Mouse (Mus musculus) WW6 (cell line): Measurements from ENCODE around the gene Ncmap.
"Not testable (repeated sequence)": the region's sequence is repeated elsewhere in the genome, so short reads cannot be mapped to it uniquely, and the experiment has no call there.

Experiments
- DNase-seq: peaks from one replicate; pipeline ENCODE4 v3.0.0-alpha.2; 2013; ENCODE audit warnings: low read depth, low spot score

Ncmap gene

GRCm38 (mm10) chr4:135401881-135402280 is 3.9 kb upstream of the Ncmap start:
- DNase-seq: no peak

GRCm38 (mm10) chr4:135397551-135397950 is 476 bp downstream of the Ncmap start:
- no peak for DNase-seq

- DNase-seq: no peak
Measured at GRCm38 (mm10) chr4:135396303-135396702, 1.7 kb downstream of the Ncmap start.

GRCm38 (mm10) chr4:135395375-135395774 is 2.7 kb downstream of the Ncmap start:
- no peak for DNase-seq

GRCm38 (mm10) chr4:135394666-135395065 is 3.4 kb downstream of the Ncmap start:
- DNase-seq: no peak

GRCm38 (mm10) chr4:135393381-135393780 is 4.6 kb downstream of the Ncmap start:
- no peak for DNase-seq

- no peak for DNase-seq
Measured at GRCm38 (mm10) chr4:135392801-135393200, 5.2 kb downstream of the Ncmap start.

- DNase-seq: no peak
Measured at GRCm38 (mm10) chr4:135391014-135391413, 7.0 kb downstream of the Ncmap start.

GRCm38 (mm10) chr4:135385614-135386013 is 12.4 kb downstream of the Ncmap start:
- no peak for DNase-seq

- peak; percentile 71 for DNase-seq
Measured at GRCm38 (mm10) chr4:135382316-135382715, 15.7 kb downstream of the Ncmap start.

- peak; percentile 84 for DNase-seq
Measured at GRCm38 (mm10) chr4:135381355-135381754, 16.7 kb downstream of the Ncmap start.

GRCm38 (mm10) chr4:135377241-135377640 is 20.8 kb downstream of the Ncmap start:
- DNase-seq: no peak

- DNase-seq: no peak
Measured at GRCm38 (mm10) chr4:135375444-135375843, 22.6 kb downstream of the Ncmap start.

- DNase-seq: no peak
Measured at GRCm38 (mm10) chr4:135373299-135373698, 24.7 kb downstream of the Ncmap start.

GRCm38 (mm10) chr4:135370372-135370771 is 27.7 kb downstream of the Ncmap start:
- no peak for DNase-seq

- no peak for DNase-seq
Measured at GRCm38 (mm10) chr4:135362828-135363227, 35.2 kb downstream of the Ncmap start.

GRCm38 (mm10) chr4:135361722-135362121 is 36.3 kb downstream of the Ncmap start:
- DNase-seq: no peak

GRCm38 (mm10) chr4:135358736-135359135 is 39.3 kb downstream of the Ncmap start:
- DNase-seq: no peak

- no peak for DNase-seq
Measured at GRCm38 (mm10) chr4:135357221-135357920, 40.7 kb downstream of the Ncmap start.

- DNase-seq: no peak
Measured at GRCm38 (mm10) chr4:135355886-135356550, 42.0 kb downstream of the Ncmap start.

- DNase-seq: not testable (repeated sequence)
Measured at GRCm38 (mm10) chr4:135354751-135355150, 43.3 kb downstream of the Ncmap start.

- DNase-seq: no peak
Measured at GRCm38 (mm10) chr4:135353794-135354450, 44.1 kb downstream of the Ncmap start.
